ENCODE assay signal across 8 mouse cellular contexts in the genomic region with DNA sequence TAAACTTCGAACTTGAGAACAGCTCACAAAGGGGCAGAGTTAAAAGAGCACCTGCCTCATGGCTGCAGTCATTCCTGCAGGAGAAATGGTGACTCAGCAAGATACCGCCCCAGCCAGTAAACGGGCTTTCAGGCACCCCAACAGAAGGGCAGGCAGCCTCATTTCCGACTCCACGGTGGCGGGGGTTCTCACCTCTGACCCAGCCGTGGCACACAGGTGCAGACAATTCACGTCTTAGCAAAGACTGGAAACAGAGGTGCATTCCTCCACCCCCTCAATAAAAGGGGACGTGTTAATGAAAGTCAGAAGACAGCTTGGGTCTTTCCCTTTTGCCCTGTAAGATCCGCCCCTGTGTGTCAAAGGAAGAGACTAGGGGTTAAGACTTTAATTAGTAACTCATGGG.
A peak's percentile ranks its signal among the peaks of the same experiment; 100 is the strongest.
DNase-seq lines count a peak whose midpoint lies in the region; ATAC-seq lines count a peak whose summit lies in the region.

No protein-coding gene starts in this region.

- no peak for DNase-seq in lung, postnatal 36 days
- DNase-seq in embryonic facial prominence, embryonic 14.5 days (ENCODE audit: low spot score), result no peak
- peak; percentile 83 for DNase-seq in kidney, adult 9 months
- DNase-seq in neural tube, embryonic 10.5 days (ENCODE audit: extremely low spot score, low spot score), result peak; percentile 53
- no peak for DNase-seq in left cerebral cortex, adult 9 months (ENCODE audit: low spot score in 2 of 2)
- DNase-seq in layer of hippocampus, adult 18-20 months (ENCODE audit: low spot score in 2 of 2), result no peak
- no peak for DNase-seq in layer of hippocampus, postnatal 10 days (ENCODE audit: low spot score in 2 of 2)

- no peak overlapping the region for H3K27ac ChIP-seq in lung, embryonic 16.5 days (ENCODE audit: low read length)
- no peak overlapping the region for H3K27ac ChIP-seq in embryonic facial prominence, embryonic 14.5 days (replicated peaks; ENCODE audit: low read depth, low read length)

- H3K4me1 ChIP-seq in lung, embryonic 16.5 days (replicated peaks; ENCODE audit: control insufficient read depth, insufficient read depth, low read length), result peaks cover 21% of the 10 kb centered on the region
- peaks cover 28% of the 10 kb centered on the region for H3K4me1 ChIP-seq in embryonic facial prominence, embryonic 14.5 days (ENCODE audit: control insufficient read depth, insufficient read depth, low read length)

- no peaks in the 10 kb centered on the region for H3K27me3 ChIP-seq in lung, embryonic 16.5 days (ENCODE audit: control insufficient read depth, insufficient read depth, low read depth, low read length)
- no peaks in the 10 kb centered on the region for H3K27me3 ChIP-seq in embryonic facial prominence, embryonic 14.5 days (replicated peaks; ENCODE audit: control insufficient read depth, insufficient read depth, low read length)

- H3K9ac ChIP-seq in lung, embryonic 16.5 days (ENCODE audit: low read length), result no peak overlapping the region
- no peak overlapping the region for H3K9ac ChIP-seq in embryonic facial prominence, embryonic 14.5 days (ENCODE audit: low read depth, low read length)

- peak overlapping the region; percentile 31 for H3K4me2 ChIP-seq in lung, embryonic 16.5 days (ENCODE audit: low read depth, low read length)
- H3K4me2 ChIP-seq in embryonic facial prominence, embryonic 14.5 days (ENCODE audit: low read depth, low read length), result peak overlapping the region; percentile 34; the same call in 1 of the 2 replicates

- H3K36me3 ChIP-seq in lung, embryonic 16.5 days (ENCODE audit: control insufficient read depth, insufficient read depth, low read length), result peaks cover 4% of the 10 kb centered on the region
- H3K36me3 ChIP-seq in embryonic facial prominence, embryonic 14.5 days (ENCODE audit: control insufficient read depth, insufficient read depth, low read length), result peaks cover 22% of the 10 kb centered on the region

- no peaks in the 10 kb centered on the region for H3K9me3 ChIP-seq in lung, embryonic 16.5 days (ENCODE audit: control insufficient read depth, low read length)
- H3K9me3 ChIP-seq in embryonic facial prominence, embryonic 14.5 days (ENCODE audit: control insufficient read depth, low read length), result no peaks in the 10 kb centered on the region

- no peak for ATAC-seq in lung, embryonic 16.5 days (ENCODE audit: low read depth)
- no peak for ATAC-seq in embryonic facial prominence, embryonic 14.5 days (ENCODE audit: low read depth)

- H3K4me3 ChIP-seq in lung, embryonic 16.5 days (ENCODE audit: low read length), result no peak overlapping the region
- no peak overlapping the region for H3K4me3 ChIP-seq in embryonic facial prominence, embryonic 14.5 days (ENCODE audit: low read depth, low read length)

- WGBS in lung, embryonic 16.5 days, result 17% methylated on average over 10 of the region's 10 CpGs
- 9% methylated on average over 10 of the region's 10 CpGs for WGBS in embryonic facial prominence, embryonic 14.5 days

Comparison
In these comparisons a context has a peak if more than half of its experiments do, and no peak if none do; other contexts are left out.
1. DNase-seq: peak in kidney, adult 9 months (single experiment) and neural tube, embryonic 10.5 days (single experiment); none in lung, postnatal 36 days (single experiment), embryonic facial prominence, embryonic 14.5 days (single experiment), left cerebral cortex, adult 9 months (0 of 2), layer of hippocampus, adult 18-20 months (0 of 2) and layer of hippocampus, postnatal 10 days (0 of 2).